Mouse (Mus musculus) embryonic facial prominence, embryonic 15.5 days (tissue): ENCODE measurements at regions not wholly inside any gene's neighbourhood (a gene's known extent, or its start where the extent isn't known, plus 50 kb on each side); places are given as distances from the start of the nearest gene placed in this dataset.

Experiments used
- ATAC-seq: fragments of 200-750 bp; cut with Nextera tagmentation; 2 replicates; pipeline ENCODE4 v1.8.0; 2017; ENCODE audit warnings: low read depth, moderate TSS enrichment; ENCODE audit not compliant: insufficient number of reproducible peaks, low FRiP score, low TSS enrichment
- H3K27ac ChIP-seq: fragments of 300-500 bp; sonication (generic); replicated peaks from 2 replicates; pipeline ENCODE4 v1.5.1; 2015; ENCODE audit warnings: mild to moderate bottlenecking, inconsistent platforms
- H3K27me3 ChIP-seq: fragments of 300-500 bp; sonication (generic); 2 replicates; pipeline ENCODE4 v1.6.1; 2015; ENCODE audit warnings: inconsistent platforms
- H3K36me3 ChIP-seq: fragments of 300-500 bp; sonication (generic); 2 replicates; pipeline ENCODE4 v1.6.1; 2015; ENCODE audit warnings: mild to moderate bottlenecking, inconsistent platforms
- H3K4me1 ChIP-seq: fragments of 300-500 bp; sonication (generic); 2 replicates; pipeline ENCODE4 v1.6.1; 2015; ENCODE audit warnings: inconsistent platforms
- H3K4me2 ChIP-seq: fragments of 300-500 bp; sonication (generic); replicated peaks from 2 replicates; pipeline ENCODE4 v1.6.1; 2015; ENCODE audit warnings: mild to moderate bottlenecking, inconsistent platforms
- H3K4me3 ChIP-seq: fragments of 300-500 bp; sonication (generic); replicated peaks from 2 replicates; pipeline ENCODE4 v1.5.1; 2015; ENCODE audit warnings: mild to moderate bottlenecking, inconsistent platforms
- H3K9ac ChIP-seq: fragments of 300-500 bp; sonication (generic); 2 replicates; pipeline ENCODE4 v1.6.1; 2015; ENCODE audit warnings: inconsistent platforms
- H3K9me3 ChIP-seq: fragments of 300-500 bp; sonication (generic); replicated peaks from 2 replicates; pipeline ENCODE4 v1.6.1; 2016; ENCODE audit warnings: inconsistent platforms
- WGBS: fragments of 180-500 bp; shearing (Covaris S2); methylation state at CpG from one replicate; pipeline ENCODE4 v1.1.7; 2015; 5-methylcytosine and 5-hydroxymethylcytosine counted together

DNA sequence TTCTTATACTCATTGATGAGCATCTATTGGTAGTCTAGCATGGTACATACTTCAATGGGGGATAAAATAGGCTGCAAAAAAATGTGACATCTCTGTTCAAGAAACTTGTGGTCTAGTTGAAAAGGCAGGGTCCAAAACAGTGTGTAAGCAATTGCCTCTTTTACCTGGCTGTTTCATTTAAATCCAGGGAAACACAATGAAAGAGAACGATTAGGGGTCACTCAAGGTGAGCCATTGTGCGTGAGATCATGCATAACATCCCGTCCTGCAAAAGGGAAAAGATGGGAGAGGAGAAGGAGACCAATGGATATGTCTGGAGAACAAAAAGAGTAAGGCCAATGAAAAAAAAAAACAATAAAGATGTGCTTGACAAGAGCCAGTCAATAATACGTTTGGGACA is 93.6 kb upstream of the Olfm4 start:
- whole genome bisulfite sequencing: 80% methylated on average over 4 of the region's 4 CpGs
- no peak overlapping the region for H3K27ac ChIP-seq
- no peaks in the 10 kb centered on the region for H3K36me3 ChIP-seq

DNA sequence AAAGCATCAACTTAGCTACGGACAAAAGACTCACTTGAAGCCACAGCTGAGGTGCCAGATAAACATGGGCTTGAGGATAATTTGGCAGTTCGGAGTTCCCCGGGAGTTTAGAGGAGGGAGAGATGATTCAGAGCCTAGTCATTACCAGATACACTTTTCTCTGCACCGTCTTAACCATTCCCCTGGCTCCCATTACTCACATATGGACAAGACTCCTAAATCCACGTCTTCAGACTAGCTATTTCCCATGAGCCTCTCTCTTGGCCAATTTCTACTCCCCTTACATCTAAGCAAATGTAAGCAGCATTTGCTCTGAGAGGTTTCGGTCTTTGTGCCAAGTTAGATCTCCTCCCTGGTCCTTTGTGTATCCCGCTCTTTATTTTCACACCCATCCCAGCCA is 100.4 kb upstream of the Olfm4 start:
- ATAC-seq: no peak
- H3K9me3 ChIP-seq: no peaks in the 10 kb centered on the region
- H3K27ac ChIP-seq: no peak overlapping the region
- WGBS: 56% methylated on average over 7 of the region's 7 CpGs
- no peaks in the 10 kb centered on the region for H3K36me3 ChIP-seq
- no peak overlapping the region for H3K9ac ChIP-seq
- H3K4me1 ChIP-seq: no peaks in the 10 kb centered on the region
- no peaks in the 10 kb centered on the region for H3K27me3 ChIP-seq
- no peak overlapping the region for H3K4me3 ChIP-seq
- no peak overlapping the region for H3K4me2 ChIP-seq

More for the DNA sequence above, 93.6 kb upstream of the Olfm4 start:
- no peak for ATAC-seq
- H3K4me3 ChIP-seq: no peak overlapping the region
- no peaks in the 10 kb centered on the region for H3K27me3 ChIP-seq
- H3K9ac ChIP-seq: no peak overlapping the region
- no peaks in the 10 kb centered on the region for H3K9me3 ChIP-seq
- H3K4me1 ChIP-seq: no peaks in the 10 kb centered on the region
- no peak overlapping the region for H3K4me2 ChIP-seq

DNA sequence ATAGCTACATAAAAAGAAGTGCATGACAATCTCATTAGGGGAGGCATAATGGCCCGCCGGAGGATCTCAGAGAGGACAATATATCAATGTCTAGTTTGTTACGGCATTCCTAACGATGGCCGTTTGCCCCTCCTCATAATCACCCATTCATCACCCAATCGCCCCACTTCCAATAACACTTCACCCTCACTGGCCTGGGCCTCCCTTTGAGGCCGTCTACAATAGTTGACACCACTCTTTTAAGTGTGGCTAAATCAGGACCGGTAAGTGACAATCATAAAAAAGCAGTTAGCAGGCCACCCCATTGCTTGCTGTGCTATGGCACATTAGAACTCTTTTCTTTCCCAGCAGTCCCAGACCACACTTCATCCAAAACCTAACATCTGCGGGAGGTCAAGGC is 102.2 kb upstream of the Olfm4 start:
- H3K27me3 ChIP-seq: no peaks in the 10 kb centered on the region
- H3K36me3 ChIP-seq: no peaks in the 10 kb centered on the region
- H3K9me3 ChIP-seq: no peaks in the 10 kb centered on the region
- 74% methylated on average over 9 of the region's 9 CpGs for WGBS
- H3K4me1 ChIP-seq: no peaks in the 10 kb centered on the region
- no peak overlapping the region for H3K9ac ChIP-seq
- no peak overlapping the region for H3K27ac ChIP-seq
- no peak overlapping the region for H3K4me2 ChIP-seq
- ATAC-seq: no peak
- H3K4me3 ChIP-seq: no peak overlapping the region

DNA sequence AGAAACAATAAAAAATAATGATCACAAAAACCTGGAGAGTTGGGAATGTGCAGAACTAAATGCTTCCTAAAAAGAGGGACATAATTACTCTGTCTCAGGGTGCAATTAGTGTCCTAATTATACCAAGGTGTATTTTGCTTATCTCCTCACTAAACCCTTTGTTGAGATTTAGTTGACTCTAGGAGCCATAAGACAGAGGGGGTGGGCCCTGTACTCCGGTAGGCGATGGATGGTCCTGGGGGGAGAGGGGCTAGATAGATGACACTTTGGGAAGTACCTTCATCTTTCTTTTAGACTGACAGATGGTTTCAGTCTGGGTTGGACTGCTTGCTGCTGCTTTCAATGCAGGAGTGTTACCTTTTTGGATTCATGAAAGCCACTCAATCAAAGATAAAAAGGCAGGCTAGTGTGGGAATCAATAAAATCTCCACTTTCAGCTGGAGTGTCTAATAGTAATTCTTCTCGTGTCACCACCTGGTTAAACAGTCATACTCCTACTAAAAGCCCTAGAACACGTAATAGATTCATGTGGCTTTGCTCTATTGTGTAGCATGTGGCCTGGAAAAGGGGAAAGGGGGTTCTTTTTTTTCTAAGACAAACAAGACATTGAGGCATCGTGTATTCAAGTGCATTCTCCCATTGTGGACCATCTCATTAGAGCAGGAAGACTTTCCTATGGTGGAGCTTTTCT is 103.7 kb upstream of the Olfm4 start:
- no peak overlapping the region for H3K4me2 ChIP-seq
- no peaks in the 10 kb centered on the region for H3K36me3 ChIP-seq
- H3K9ac ChIP-seq: no peak overlapping the region
- ATAC-seq: no peak
- WGBS: 63% methylated on average over 5 of the region's 5 CpGs
- H3K4me3 ChIP-seq: no peak overlapping the region
- H3K27me3 ChIP-seq: no peaks in the 10 kb centered on the region
- no peaks in the 10 kb centered on the region for H3K9me3 ChIP-seq
- H3K27ac ChIP-seq: no peak overlapping the region
- H3K4me1 ChIP-seq: no peaks in the 10 kb centered on the region

DNA sequence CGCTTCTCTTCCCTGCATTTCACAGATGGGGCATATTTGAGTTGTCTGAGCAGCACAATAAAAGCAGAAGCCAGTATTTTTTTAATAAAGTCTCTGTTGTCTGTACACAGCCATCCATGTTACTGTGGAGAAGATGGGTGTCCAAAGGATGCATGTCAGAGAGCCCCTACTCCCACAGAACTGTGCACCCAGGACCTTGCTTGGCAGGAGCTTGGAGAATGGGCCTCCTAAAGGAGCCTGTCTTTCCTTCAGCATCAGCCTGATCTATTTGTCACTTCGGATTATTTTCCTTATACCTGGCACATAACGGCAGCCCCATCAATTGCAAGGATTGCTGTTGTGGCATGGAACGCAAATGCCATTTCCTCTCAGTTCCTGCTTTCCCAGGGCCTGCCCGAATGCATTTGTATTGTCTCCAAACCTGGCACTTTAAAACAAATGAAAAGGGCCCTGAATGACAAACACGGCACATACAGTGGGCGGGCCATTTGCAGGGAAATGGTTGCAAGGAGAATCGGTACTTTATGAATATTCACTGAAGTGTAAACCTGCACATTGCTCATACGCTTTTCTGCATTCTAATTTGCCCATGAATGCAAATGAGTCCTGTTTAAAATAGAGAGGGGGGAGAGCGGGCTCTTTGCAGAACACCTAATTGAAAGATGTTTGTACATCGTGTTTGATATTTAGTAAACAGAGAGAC is 104.4 kb upstream of the Olfm4 start:
- Histone ChIP-seq H3K4me2 (no peak overlapping the region), H3K27me3 (no peaks in the 10 kb centered on the region), H3K27ac (no peak overlapping the region), H3K4me1 (no peaks in the 10 kb centered on the region), H3K9ac (no peak overlapping the region), H3K4me3 (no peak overlapping the region), H3K9me3 (no peaks in the 10 kb centered on the region), H3K36me3 (no peaks in the 10 kb centered on the region)
- WGBS: 73% methylated on average over 11 of the region's 11 CpGs
- ATAC-seq: no peak

DNA sequence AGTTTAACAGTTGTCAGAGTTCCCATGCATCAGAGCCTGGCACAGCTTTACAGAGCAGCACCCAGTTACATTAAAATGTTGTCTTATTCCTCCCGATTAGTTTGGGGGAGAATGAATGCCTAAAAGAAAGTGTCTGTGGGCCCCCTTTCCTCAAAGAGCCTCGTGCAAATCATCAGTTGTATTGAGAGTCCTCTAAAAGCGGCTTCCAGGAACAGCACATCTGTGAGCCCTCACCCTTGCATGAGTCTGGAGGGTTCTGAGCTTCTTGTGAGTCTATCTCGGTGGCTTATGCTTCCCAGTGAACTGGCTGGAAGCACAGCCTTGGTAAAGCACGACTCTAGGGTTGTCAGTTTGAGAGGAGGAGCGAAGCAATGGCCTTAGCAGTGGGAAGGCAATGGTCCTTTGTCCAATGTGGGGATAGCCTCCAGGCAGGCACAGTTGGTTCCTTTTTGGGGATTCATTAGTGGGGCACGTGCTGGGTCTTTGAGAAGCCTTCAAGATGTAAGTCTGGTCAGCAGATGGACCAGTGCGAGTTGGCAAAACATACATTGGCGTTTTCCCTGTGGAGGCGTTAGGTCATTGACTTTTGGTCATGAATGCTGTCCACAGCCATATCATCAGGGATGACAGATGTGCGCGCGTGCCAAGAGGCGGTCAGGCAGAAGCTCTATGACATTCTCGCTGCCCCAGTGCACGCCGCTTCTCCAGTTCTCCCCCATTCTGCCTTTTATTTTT is 105.4 kb upstream of the Olfm4 start:
- H3K4me1 ChIP-seq: no peaks in the 10 kb centered on the region
- ATAC-seq: no peak
- H3K9me3 ChIP-seq: no peaks in the 10 kb centered on the region
- no peak overlapping the region for H3K27ac ChIP-seq
- H3K27me3 ChIP-seq: no peaks in the 10 kb centered on the region
- H3K4me2 ChIP-seq: no peak overlapping the region
- no peak overlapping the region for H3K9ac ChIP-seq
- whole genome bisulfite sequencing: 75% methylated on average over 17 of the region's 17 CpGs
- H3K4me3 ChIP-seq: no peak overlapping the region
- H3K36me3 ChIP-seq: no peaks in the 10 kb centered on the region

DNA sequence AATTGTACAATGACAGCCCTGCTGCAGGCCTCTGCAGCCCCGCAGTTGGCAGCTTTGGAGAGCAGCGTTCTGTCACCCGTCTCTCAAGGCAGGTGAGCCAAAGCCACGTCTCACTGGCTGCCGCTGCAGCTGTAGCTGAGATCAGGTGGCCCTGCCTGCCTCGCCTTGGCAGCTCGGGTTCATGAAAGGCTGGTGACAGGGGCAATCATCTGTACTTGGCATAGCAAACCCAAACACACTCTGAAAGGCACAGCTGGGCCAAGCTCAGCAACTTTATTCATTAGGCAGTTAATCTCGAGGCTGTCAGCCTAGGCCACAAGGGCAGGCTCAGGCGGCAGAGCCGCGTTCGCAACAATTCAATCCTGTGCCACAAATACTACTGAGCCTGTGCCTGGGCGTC is 102.0 kb upstream of the Pcdh8 start:
- no peak overlapping the region for H3K9ac ChIP-seq
- H3K4me2 ChIP-seq: no peak overlapping the region
- WGBS: 38% methylated on average over 13 of the region's 13 CpGs

DNA sequence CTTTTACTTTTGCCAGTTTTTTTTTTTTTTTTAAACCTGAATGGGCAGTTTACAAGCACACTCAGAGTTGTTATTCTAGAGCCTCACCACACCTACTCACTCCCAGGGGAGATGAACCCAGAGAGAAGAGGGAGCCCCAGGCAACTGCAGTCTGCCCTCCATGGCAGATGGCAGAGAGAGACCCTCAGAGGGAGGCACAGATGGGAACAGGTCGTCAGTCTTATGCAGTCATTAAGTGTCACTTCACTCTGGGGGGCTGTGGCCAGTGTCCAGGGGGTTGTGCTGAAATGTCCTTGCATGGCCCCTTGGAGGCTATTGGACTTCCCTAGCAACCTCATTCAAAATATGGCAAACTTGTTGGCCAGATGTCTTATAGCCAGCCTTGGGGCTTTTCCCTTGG is 101.3 kb upstream of the Pcdh8 start:
- Histone ChIP-seq H3K9ac (no peak overlapping the region), H3K27ac (no peak overlapping the region), H3K4me3 (no peak overlapping the region), H3K9me3 (no peaks in the 10 kb centered on the region), H3K4me1 (0 out of 2 replicates have a peak, but pooled peaks cover 4% of the 10 kb centered on the region), H3K4me2 (no peak overlapping the region), H3K27me3 (no peaks in the 10 kb centered on the region), H3K36me3 (no peaks in the 10 kb centered on the region)
- WGBS: 23% methylated on average over 1 of the region's 1 CpGs
- ATAC-seq: peak; percentile 75; the same call in 1 of the 2 replicates

More for the DNA sequence above, 102.0 kb upstream of the Pcdh8 start:
- H3K4me1 ChIP-seq: 0 out of 2 replicates have a peak, but pooled peaks cover 4% of the 10 kb centered on the region
- no peak for ATAC-seq
- no peaks in the 10 kb centered on the region for H3K36me3 ChIP-seq
- H3K27ac ChIP-seq: no peak overlapping the region
- no peaks in the 10 kb centered on the region for H3K27me3 ChIP-seq
- no peak overlapping the region for H3K4me3 ChIP-seq
- H3K9me3 ChIP-seq: no peaks in the 10 kb centered on the region

DNA sequence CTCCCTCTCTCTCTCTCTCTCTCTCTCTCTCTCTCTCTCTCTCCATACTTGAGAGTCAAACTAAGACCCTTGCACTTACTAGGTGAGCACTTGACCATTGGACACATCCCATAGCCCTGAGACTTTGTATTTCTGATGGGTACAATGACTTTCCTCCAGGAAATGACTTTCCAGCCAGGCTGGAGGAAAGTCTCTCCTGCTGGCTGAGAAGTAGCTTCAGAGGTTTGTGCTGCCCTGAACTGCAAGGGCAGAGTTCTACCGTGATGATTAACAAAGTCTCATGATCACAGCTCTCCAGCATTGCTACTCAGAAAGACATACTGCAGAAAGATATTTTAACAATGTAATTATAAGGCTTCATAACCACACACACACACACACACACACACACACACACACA is 98.2 kb upstream of the Pcdh8 start:
- no peaks in the 10 kb centered on the region for H3K9me3 ChIP-seq

DNA sequence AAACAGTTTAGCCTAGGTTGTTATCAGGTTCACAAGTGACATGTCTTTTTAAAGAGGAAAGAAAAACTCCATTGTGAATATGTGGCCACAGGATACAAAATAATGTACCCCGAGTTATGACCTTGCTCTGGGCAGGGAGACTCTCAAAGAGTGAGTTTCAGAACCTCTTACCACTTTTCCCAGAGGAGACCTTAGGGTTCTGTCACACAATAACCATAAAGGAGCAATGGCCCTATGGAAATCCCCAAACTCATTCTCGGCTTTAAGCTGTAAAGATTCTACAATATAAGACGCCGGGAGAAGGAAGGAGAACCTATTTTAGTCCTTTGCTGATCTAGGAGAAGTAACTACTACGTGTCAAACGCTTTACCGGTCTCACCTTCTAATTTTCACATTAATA is 85.1 kb upstream of the Pcdh8 start:
- 88% methylated on average over 7 of the region's 7 CpGs for whole genome bisulfite sequencing

More for the DNA sequence above, 98.2 kb upstream of the Pcdh8 start:
- H3K4me1 ChIP-seq: 0 out of 2 replicates have a peak, but pooled peaks cover 4% of the 10 kb centered on the region
- no peak overlapping the region for H3K27ac ChIP-seq
- 50% methylated on average over 1 of the region's 1 CpGs for WGBS
- ATAC-seq: no peak
- no peak overlapping the region for H3K9ac ChIP-seq
- no peaks in the 10 kb centered on the region for H3K36me3 ChIP-seq
- no peak overlapping the region for H3K4me2 ChIP-seq
- H3K27me3 ChIP-seq: no peaks in the 10 kb centered on the region
- H3K4me3 ChIP-seq: no peak overlapping the region

DNA sequence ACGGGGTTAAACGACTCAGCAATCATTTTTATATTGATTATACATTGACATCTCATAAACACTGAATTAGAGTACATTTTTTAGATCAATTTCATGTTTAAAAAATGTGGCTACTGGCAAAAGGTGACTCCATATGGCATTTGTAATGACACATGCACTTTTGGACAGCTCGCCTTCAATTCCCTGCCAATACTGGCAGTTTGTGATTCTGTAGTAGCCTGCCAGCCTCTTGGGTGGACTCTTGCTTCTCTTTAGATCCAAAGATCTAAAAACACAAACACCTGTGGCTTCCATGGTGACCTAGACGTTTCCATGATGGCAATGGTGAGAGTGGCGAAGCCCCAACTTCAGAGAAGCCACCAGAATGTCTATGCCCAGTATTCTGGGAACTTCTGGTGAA is 83.1 kb upstream of the Pcdh8 start:
- no peaks in the 10 kb centered on the region for H3K36me3 ChIP-seq
- H3K4me2 ChIP-seq: no peak overlapping the region
- no peak for ATAC-seq
- H3K27ac ChIP-seq: no peak overlapping the region
- no peaks in the 10 kb centered on the region for H3K9me3 ChIP-seq
- WGBS: 85% methylated on average over 5 of the region's 5 CpGs
- H3K4me1 ChIP-seq: no peaks in the 10 kb centered on the region
- no peak overlapping the region for H3K9ac ChIP-seq
- H3K4me3 ChIP-seq: no peak overlapping the region
- H3K27me3 ChIP-seq: no peaks in the 10 kb centered on the region

More for the DNA sequence above, 85.1 kb upstream of the Pcdh8 start:
- no peaks in the 10 kb centered on the region for H3K4me1 ChIP-seq
- H3K9ac ChIP-seq: no peak overlapping the region
- no peak overlapping the region for H3K27ac ChIP-seq
- H3K9me3 ChIP-seq: no peaks in the 10 kb centered on the region
- no peak overlapping the region for H3K4me2 ChIP-seq
- ATAC-seq: no peak
- no peaks in the 10 kb centered on the region for H3K27me3 ChIP-seq
- no peaks in the 10 kb centered on the region for H3K36me3 ChIP-seq
- H3K4me3 ChIP-seq: no peak overlapping the region
